Mouse (Mus musculus): ENCODE measurements at regions not wholly inside any gene's neighbourhood (a gene's known extent, or its start where the extent isn't known, plus 50 kb on each side); places are given as distances from the start of the nearest gene placed in this dataset.

- TF ChIP-seq CTCF (IDR thresholded peaks at IDR 0.05; ENCODE audit: extremely low read depth, insufficient read length, insufficient replicate concordance, low read depth, low read length): no peak
- TF ChIP-seq POLR2A (IDR thresholded peaks at IDR 0.05; ENCODE audit: low read depth, low read length): no peak
- Histone ChIP-seq H3K4me3 (ENCODE audit: low read depth, low read length) (peak overlapping the region; percentile 13; the same call in 1 of the 2 replicates), H3K4me1 (ENCODE audit: control insufficient read depth, insufficient read depth, insufficient read length, low read length) (peaks cover 3% of the 10 kb centered on the region; the same call in 1 of the 2 replicates), H3K27ac (ENCODE audit: insufficient read depth, low read depth, low read length) (no peak overlapping the region; the same call in 1 of the 2 replicates), H3K27me3 (ENCODE audit: control insufficient read depth, insufficient read depth, low read length) (no peaks in the 10 kb centered on the region), H3K36me3 (ENCODE audit: control insufficient read depth, insufficient read depth, low read length) (no peaks in the 10 kb centered on the region)
- WGBS: 35% methylated on average over 15 of the region's 15 CpGs
Observed at GRCm38 (mm10) chr4:32170460-32171192, 68.0 kb upstream of the Bach2 start.

- Histone ChIP-seq H3K27ac (ENCODE audit: insufficient read depth, low read depth, low read length) (no peak overlapping the region), H3K27me3 (ENCODE audit: control insufficient read depth, insufficient read depth, low read length) (no peaks in the 10 kb centered on the region), H3K36me3 (ENCODE audit: control insufficient read depth, insufficient read depth, low read length) (no peaks in the 10 kb centered on the region), H3K4me3 (ENCODE audit: low read depth, low read length) (no peak overlapping the region), H3K4me1 (ENCODE audit: control insufficient read depth, insufficient read depth, insufficient read length, low read length) (peaks cover 3% of the 10 kb centered on the region; the same call in 1 of the 2 replicates)
- WGBS: 94% methylated on average over 6 of the region's 6 CpGs
- TF ChIP-seq POLR2A (IDR thresholded peaks at IDR 0.05; ENCODE audit: low read depth, low read length): no peak
- TF ChIP-seq CTCF (IDR thresholded peaks at IDR 0.05; ENCODE audit: extremely low read depth, insufficient read length, insufficient replicate concordance, low read depth, low read length): no peak
Observed at GRCm38 (mm10) chr4:32171291-32171690, 67.3 kb upstream of the Bach2 start.

GRCm38 (mm10) chr4:32172992-32173391, 65.6 kb upstream of the Bach2 start:
- TF ChIP-seq CTCF (IDR thresholded peaks at IDR 0.05; ENCODE audit: extremely low read depth, insufficient read length, insufficient replicate concordance, low read depth, low read length) (no peak), POLR2A (IDR thresholded peaks at IDR 0.05; ENCODE audit: low read depth, low read length) (no peak)
- Histone ChIP-seq H3K36me3 (ENCODE audit: control insufficient read depth, insufficient read depth, low read length) (no peaks in the 10 kb centered on the region), H3K4me3 (ENCODE audit: low read depth, low read length) (no peak overlapping the region), H3K4me1 (ENCODE audit: control insufficient read depth, insufficient read depth, insufficient read length, low read length) (peaks cover 3% of the 10 kb centered on the region; the same call in 1 of the 2 replicates), H3K27ac (ENCODE audit: insufficient read depth, low read depth, low read length) (no peak overlapping the region), H3K27me3 (ENCODE audit: control insufficient read depth, insufficient read depth, low read length) (no peaks in the 10 kb centered on the region)
- WGBS: 66% methylated on average over 4 of the region's 4 CpGs

DNA sequence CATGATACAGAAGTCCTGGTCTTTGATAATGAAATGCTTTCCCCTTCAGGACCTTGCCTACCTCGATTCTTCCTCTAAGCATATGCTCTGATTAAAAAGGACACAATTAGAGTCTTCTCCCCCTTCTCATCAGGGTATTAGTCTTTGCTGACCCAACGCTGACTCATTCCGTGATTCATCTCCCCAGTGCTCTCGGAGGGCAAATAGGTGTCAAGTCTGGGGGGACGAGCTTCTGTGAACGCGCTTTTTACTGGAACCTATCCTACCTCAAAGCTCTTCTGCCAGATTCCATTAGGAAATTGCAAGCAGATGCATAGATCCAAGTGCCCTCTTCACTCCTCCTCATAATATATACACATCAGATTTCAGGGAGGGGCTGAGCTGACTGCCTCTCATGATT, 63.8 kb upstream of the Bach2 start:
- H3K36me3 ChIP-seq (ENCODE audit: control insufficient read depth, insufficient read depth, low read length): no peaks in the 10 kb centered on the region
- WGBS: 74% methylated on average over 7 of the region's 7 CpGs
- no peak overlapping the region for H3K27ac ChIP-seq (ENCODE audit: insufficient read depth, low read depth, low read length)
- H3K4me1 ChIP-seq (ENCODE audit: control insufficient read depth, insufficient read depth, insufficient read length, low read length): peaks cover 8% of the 10 kb centered on the region; the same call in 1 of the 2 replicates
- TF ChIP-seq POLR2A (IDR thresholded peaks at IDR 0.05; ENCODE audit: low read depth, low read length) (no peak), CTCF (IDR thresholded peaks at IDR 0.05; ENCODE audit: extremely low read depth, insufficient read length, insufficient replicate concordance, low read depth, low read length) (no peak)
- H3K27me3 ChIP-seq (ENCODE audit: control insufficient read depth, insufficient read depth, low read length): no peaks in the 10 kb centered on the region
- H3K4me3 ChIP-seq (ENCODE audit: low read depth, low read length): no peak overlapping the region

- Histone ChIP-seq H3K36me3 (ENCODE audit: control insufficient read depth, insufficient read depth, low read length) (no peaks in the 10 kb centered on the region), H3K4me1 (ENCODE audit: control insufficient read depth, insufficient read depth, insufficient read length, low read length) (peaks cover 8% of the 10 kb centered on the region; the same call in 1 of the 2 replicates), H3K27ac (ENCODE audit: insufficient read depth, low read depth, low read length) (no peak overlapping the region), H3K27me3 (ENCODE audit: control insufficient read depth, insufficient read depth, low read length) (no peaks in the 10 kb centered on the region), H3K4me3 (ENCODE audit: low read depth, low read length) (no peak overlapping the region)
- TF ChIP-seq POLR2A (IDR thresholded peaks at IDR 0.05; ENCODE audit: low read depth, low read length) (no peak), CTCF (IDR thresholded peaks at IDR 0.05; ENCODE audit: extremely low read depth, insufficient read length, insufficient replicate concordance, low read depth, low read length) (no peak)
- WGBS: 82% methylated on average over 7 of the region's 7 CpGs
Observed at GRCm38 (mm10) chr4:32175231-32175630, 63.4 kb upstream of the Bach2 start.

DNA sequence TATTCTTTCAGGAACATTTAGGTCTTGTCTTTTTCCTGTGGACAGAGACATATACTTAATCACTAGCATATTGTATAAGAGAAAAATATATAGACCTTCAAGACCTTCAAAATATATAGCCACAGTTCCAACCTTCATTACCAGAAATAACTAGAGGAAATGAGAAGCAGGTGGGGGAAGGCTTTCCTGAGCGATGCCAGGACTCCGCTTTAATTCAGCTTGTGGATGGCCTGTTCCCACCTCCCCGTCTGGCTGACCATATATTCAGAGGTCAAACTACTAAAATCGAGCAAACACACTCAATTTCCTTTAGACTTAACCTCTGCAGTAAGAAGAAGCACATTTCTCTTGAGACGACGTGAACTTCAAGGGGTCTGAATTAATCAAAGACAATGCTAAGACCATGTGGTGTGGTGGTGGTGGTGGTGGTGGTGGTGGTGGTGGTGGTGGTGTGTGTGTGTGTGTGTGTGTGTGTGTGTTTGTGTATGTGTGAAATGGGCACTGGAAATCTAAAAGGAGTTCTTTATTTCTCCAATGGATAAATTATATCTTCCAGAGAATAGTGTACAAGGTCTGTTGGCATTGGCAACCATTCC, 62.7 kb upstream of the Bach2 start:
- Histone ChIP-seq H3K27ac (ENCODE audit: insufficient read depth, low read depth, low read length) (no peak overlapping the region), H3K36me3 (ENCODE audit: control insufficient read depth, insufficient read depth, low read length) (no peaks in the 10 kb centered on the region), H3K27me3 (ENCODE audit: control insufficient read depth, insufficient read depth, low read length) (no peaks in the 10 kb centered on the region), H3K4me3 (ENCODE audit: low read depth, low read length) (no peak overlapping the region), H3K4me1 (ENCODE audit: control insufficient read depth, insufficient read depth, insufficient read length, low read length) (peaks cover 4% of the 10 kb centered on the region; the same call in 1 of the 2 replicates)
- 75% methylated on average over 6 of the region's 6 CpGs for WGBS
- TF ChIP-seq CTCF (IDR thresholded peaks at IDR 0.05; ENCODE audit: extremely low read depth, insufficient read length, insufficient replicate concordance, low read depth, low read length): no peak
- TF ChIP-seq POLR2A (IDR thresholded peaks at IDR 0.05; ENCODE audit: low read depth, low read length): no peak

DNA sequence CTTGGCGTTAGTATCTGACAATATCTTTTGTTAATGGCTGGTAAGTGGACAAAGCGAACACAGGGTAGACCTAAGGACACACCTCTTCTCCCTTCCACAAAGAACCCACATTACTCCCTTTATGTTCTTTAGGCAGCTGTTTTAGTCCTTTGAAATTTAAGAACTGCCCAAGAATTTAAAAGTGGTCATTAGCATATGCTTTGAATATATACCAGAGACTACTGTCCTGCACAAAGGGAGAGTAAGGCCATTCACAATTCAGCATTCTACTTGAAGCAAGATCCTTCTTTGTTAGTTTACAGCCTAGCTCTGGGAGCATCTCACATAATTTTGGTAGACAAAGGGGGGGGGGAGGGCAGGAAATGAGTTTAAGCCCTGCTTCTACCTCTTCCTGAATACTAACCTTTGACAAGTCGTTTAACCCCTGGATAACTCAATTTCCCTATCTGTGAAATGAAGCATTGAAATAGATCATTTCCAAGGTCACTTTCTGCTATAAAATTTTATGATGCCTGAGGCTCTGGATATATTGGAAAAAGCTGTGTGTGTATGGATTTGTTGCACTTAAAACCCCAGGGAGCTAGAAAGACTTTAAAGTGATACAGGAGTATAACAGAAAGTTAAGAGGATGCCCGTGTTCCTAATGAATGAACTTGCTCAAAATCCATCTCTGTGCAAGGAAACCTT, 62.0 kb upstream of the Bach2 start:
- no peak for TF ChIP-seq POLR2A (IDR thresholded peaks at IDR 0.05; ENCODE audit: low read depth, low read length)
- peaks cover 4% of the 10 kb centered on the region; the same call in 1 of the 2 replicates for H3K4me1 ChIP-seq (ENCODE audit: control insufficient read depth, insufficient read depth, insufficient read length, low read length)
- WGBS: 51% methylated on average over 4 of the region's 4 CpGs
- no peak overlapping the region for H3K27ac ChIP-seq (ENCODE audit: insufficient read depth, low read depth, low read length)
- H3K4me3 ChIP-seq (ENCODE audit: low read depth, low read length): no peak overlapping the region
- no peaks in the 10 kb centered on the region for H3K27me3 ChIP-seq (ENCODE audit: control insufficient read depth, insufficient read depth, low read length)
- no peaks in the 10 kb centered on the region for H3K36me3 ChIP-seq (ENCODE audit: control insufficient read depth, insufficient read depth, low read length)

Measured in small intestine, adult 2 months (tissue).